Mouse (Mus musculus) c-Kit-positive CD71-positive TER-119-negative erythroid progenitor cells, embryonic 14.5 days (primary cell): Measurements from ENCODE around the gene Fbxl17.

Experiments
- DNase-seq: peaks from one replicate; pipeline ENCODE4 v3.0.0-alpha.2; 2013; ENCODE audit warnings: low read depth

Gene Fbxl17

DNA sequence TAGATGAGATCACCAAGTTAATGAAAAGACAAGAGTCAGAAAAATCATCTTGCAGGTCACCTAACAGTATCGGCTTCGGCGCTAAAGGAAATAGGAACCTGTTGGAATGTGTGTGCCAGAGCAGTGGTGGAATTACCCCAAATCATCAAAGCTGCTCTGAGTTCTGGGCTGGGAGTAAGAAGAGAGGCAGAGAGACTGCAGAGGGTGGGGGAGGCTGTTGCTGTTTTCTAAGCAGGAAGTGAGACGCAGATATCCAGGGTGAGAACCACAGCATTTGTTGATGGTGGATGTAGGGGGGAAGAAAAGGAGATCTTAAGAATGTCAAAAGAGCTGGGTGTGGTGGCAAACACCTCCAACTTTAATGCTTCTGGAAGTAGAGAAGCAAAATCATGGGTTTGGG, 406.6 kb downstream of the Fbxl17 start:
- DNase-seq = no peak

GRCm38 (mm10) chr17:63092774-63093173, 407.0 kb downstream of the Fbxl17 start:
- no peak for DNase-seq

DNA sequence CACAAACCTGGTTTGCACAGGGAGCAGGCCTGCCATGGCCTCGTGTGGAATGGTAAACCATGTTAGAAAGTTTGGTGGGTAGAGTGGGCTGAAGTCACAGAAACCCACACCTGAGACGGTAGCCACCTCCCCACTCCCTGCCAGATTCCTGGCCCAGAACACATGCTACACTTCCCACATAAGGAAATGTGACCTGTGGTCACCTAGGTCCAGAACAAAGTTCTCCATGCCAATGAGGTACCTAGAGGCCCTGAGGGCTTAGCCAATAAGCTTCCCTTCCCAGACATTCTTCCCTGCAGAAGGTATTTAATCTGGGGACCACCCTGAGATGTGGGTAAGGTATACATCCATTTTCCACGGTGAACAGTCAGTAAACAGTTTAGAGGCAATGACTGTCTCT, 409.7 kb downstream of the Fbxl17 start:
- no peak for DNase-seq

DNA sequence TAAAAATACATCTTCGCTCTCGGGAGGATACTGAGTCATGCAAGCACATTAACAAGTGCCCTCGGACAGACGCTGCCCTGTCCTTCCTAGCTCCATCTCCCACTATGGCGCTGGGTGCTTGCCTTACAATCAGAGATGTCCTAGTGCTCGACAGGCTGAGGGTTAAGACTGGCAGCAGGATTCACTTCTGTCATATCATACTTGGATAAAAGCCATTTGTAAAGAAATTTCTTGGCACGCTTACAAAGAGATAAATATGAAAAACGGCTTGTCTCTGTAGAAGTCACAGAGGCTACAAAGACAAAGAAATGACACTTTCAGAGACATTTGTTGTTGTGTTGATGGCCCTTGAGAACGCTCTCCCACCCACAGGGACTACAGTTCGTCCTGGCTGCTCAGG, 412.6 kb downstream of the Fbxl17 start:
- no peak for DNase-seq

- no peak for DNase-seq
These were observed 413.3 kb downstream of the Fbxl17 start for GRCm38 (mm10) chr17:63086526-63086925.

GRCm38 (mm10) chr17:63085227-63085626, 414.6 kb downstream of the Fbxl17 start:
- no peak for DNase-seq

- DNase-seq = no peak
These were observed 420.7 kb downstream of the Fbxl17 start for GRCm38 (mm10) chr17:63079087-63079486.

- no peak for DNase-seq
These were observed 422.3 kb downstream of the Fbxl17 start for GRCm38 (mm10) chr17:63077509-63077908.

- no peak for DNase-seq
These were observed 423.2 kb downstream of the Fbxl17 start for GRCm38 (mm10) chr17:63076661-63077060.

DNA sequence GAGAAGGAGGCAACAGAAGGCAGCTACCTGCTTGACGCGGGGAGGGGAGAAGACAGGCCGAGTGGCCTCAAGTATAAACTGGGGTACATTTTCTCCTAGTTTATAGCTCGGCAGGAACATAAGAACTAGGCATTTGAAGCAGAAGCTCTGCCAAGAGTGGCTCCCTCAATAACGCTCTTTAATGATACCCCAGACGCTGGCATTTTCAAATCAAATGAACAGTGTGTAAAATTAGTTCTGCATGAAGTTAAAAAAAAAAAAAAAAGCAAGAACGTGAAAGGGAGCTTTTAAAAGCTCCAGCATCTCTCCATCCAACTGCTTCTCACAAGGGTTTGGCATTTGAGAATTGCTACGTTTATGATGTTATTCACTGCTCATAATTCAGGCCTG, 423.8 kb downstream of the Fbxl17 start:
- no peak for DNase-seq

DNA sequence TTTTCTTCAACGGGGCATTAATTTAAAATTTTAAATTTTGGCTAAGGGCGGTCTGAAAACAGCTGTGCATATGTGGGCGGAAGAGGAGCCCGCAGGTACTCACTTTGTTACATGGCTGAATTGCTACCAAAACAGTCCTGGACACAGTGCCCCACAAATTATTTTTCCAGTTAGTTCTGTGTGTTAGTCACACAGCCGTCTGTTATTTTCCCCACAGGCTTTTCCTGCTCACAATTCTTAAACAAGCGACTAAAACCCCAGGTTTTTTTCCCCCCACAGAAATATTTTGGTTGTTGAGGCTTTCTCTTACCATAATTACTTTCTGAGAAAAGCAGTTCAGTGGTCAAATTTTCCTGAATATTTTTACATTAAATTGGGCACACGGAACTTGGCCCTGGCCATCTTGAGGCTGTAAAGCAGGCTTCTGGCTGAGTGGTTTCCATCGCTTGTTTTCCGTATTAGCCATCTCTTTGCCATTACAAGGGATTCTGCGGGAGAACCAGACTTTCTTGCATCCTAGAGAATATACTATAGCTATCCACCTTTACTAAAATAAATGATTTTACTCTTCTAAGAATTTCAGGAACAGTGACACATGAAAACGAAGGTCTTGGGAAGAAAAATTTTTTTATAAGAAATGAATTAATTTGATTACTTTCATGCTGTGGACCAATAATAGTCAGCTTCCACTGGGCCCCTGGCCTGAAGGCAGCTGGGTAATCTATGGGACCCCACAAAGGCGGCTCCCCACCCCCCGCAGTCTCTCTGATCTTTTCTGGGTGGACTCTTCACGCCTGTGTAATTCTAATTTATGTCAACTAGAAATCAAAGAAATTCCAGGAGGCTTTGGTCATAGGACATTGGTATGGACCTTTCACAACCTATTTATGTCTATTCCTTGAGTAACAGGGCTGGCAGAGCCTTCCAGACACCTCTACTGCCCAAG, 424.5 kb downstream of the Fbxl17 start:
- no peak for DNase-seq

- DNase-seq = no peak
These were observed 426.5 kb downstream of the Fbxl17 start for GRCm38 (mm10) chr17:63073342-63073741.

DNA sequence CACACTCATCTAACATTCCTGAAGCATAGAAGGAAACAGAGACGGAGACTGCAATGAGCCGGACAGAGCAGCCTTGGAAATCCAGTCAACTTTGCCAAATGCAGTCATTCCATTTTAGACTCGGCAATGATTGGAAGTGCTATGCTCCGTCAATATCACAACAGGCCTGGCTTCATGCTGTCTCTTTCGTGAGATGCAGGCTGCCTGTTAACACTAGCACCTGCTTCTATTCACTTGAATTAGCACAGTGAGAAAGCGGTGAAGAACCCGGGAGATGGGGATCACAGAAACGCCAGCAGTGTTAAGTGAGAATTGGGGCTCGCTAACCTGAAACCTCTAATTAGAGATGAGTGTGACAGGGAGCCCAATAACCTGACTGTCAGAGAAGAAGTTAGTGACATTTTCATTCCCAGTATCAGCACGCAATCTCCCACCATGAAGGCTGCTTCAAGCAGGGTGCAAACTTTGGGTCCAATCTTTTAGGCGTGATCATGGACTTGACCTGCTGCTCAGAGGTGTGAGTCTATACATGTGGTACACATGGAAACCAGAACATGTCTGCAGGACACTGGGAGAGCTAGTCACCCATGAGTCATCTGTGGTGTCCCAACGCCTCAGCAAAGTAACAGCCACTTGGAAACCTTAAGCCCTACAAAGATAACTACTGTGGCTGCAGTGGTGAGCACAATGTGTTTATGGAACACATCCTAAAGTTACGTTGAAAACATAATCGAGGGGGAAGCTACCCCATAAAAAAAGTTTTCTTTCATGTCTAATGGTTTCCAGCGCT, 428.5 kb downstream of the Fbxl17 start:
- DNase-seq = no peak

- DNase-seq = no peak
These were observed 429.6 kb downstream of the Fbxl17 start for GRCm38 (mm10) chr17:63070161-63070761.

DNA sequence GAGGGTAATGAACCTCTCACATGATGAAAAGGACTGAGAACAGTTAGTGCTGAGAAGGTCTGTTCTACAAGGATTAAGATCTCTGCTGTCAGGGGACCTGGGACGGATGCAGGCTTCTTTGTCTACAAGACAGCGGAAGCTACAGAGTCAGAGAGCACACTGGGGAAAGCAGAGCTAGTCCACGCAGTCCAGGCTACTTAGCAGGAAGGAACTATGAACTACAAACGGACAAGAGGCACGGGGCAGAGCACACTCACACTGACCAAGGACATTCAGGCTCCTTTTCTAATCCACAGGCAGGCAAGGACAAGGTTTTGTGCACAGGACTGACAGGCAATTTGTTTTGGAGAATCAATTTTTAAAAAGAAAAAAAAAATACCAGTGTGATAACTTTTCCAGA, 437.0 kb downstream of the Fbxl17 start:
- no peak for DNase-seq

GRCm38 (mm10) chr17:63061786-63062185, 438.0 kb downstream of the Fbxl17 start:
- no peak for DNase-seq

DNA sequence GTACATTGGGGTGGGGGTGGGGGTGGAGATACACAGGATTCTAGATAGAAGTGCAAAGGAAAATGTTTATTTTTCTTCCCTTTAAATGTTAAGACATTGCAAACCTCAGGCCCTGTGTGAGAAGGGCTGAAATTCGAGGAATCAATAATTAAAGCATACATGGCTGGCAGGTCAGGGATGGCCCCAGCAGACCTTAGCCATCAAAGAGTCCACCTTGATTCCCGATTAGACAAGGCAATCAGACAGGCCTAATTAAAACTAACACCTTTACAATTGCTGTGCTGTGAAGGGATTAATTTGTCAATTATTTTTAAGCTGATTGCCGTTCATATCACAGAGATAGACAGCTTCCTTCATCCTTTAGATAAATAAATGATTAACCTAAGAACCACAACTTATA, 439.0 kb downstream of the Fbxl17 start:
- no peak for DNase-seq

GRCm38 (mm10) chr17:63057740-63058388, 442.0 kb downstream of the Fbxl17 start:
- DNase-seq = no peak

GRCm38 (mm10) chr17:63056976-63057375, 442.8 kb downstream of the Fbxl17 start:
- DNase-seq = no peak

DNA sequence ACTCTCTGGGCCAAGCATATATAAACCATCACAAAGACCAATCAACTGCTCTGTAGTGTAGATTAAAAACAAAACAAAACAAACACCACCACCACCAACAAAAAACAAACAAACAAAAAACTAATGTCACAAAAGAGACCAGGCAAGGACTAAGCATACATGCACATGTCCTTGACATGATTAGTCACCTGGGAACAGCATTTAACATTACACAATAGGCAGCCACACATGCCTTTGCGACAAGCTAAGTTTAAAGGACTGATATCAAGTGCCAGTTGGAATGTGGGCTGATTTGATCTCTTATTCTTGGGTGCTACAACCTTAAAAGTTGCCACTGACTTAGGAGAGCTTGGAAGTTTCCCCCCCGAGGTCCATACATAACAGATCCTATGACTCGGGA, 446.5 kb downstream of the Fbxl17 start:
- DNase-seq = no peak

DNA sequence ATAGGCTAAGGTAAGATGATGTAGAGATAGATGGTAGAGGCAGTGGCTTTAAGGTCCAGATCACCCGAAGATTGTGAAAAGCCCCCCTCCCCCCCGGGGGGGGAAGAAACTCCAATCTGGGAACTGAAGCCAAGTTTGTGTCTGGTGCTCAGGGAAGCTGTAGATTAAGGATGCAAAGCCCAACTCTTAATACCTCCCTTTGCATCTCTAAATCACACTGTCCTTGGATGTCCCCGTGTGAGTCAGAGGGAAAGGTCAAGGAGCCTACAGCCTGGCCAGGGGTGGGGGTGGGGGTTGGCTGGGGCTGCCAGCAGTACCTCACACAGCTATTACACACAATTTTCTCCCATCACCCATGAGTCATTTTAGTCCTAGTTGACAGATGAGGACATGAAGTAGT, 453.4 kb downstream of the Fbxl17 start:
- no peak for DNase-seq

- DNase-seq = no peak
These were observed 454.5 kb downstream of the Fbxl17 start for GRCm38 (mm10) chr17:63045297-63045696.
